Mouse (Mus musculus) heart, postnatal 25 days (tissue): ENCODE data around the gene Hspa1l. TPM values are rescaled to one million over a fixed set of nuclear protein-coding genes. Genes with fewer than 3 reads are reported as not detected.
A peak's percentile ranks its signal among the peaks of the same experiment; 100 is the strongest.
"Not testable (repeated sequence)": the region's sequence is repeated elsewhere in the genome, so short reads cannot be mapped to it uniquely, and the experiment has no call there.

ENCODE experiments used
- DNase-seq: peaks from one replicate; pipeline ENCODE4 v3.0.0; 2022; ENCODE audit warnings: low spot score
- intact Hi-C: fragments of 180-260 bp; cut with DNase I; formaldehyde crosslinking; loops from one replicate; pipeline ENCODE4 v1.15.1; 2025
- total RNA-seq, 2 experiments: library from RNA; stranded (reverse); gene quantifications; 2 replicates each; pipeline ENCODE4 v1.2.3; 2021

Gene Hspa1l
- total RNA-seq, result 1 to 10 TPM; 6.9 to 8.1 TPM

DNA sequence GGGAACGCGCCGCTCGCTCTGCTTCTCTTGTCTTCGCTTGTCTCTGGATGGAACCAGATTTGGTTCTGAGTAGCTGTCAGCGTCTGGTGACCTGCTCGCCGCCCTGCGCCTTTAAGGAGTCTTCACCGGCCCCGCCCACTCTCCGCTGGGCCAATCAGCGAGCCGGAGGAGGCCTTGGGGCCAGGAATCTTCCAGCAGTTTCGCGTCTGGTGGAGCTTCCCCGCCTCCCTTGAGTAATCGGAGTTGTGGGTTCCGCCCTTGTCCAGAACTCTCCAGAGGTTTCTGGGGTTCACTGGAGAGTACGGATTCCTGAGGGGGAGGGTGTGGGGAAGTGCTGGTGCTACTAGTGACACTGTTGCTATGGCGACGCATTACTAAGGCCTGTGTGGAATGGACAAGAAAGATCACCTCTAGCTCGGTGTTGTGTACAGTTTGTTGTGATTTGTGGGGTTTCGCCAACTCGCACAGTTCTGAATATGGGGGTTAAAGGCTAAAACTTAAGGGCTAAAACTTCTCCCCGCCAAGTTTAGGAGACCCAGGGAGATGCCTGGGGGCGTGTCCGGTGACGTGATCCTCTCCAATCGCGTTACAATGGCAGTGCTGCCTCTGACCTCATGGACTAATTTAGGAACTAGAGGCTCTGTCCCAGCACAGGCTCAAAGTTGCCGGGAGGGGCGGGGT lies at the start of gene Hspa1l, which contains the start of gene Hspa1a:
Gene Hspa1l (plus strand): TSS at position 635 of the 681 bp plus-strand sequence.
Gene Hspa1a (minus strand): TSS at position 88 of the 681 bp plus-strand sequence.
- intact Hi-C loops, result not testable (repeated sequence)
- peak; percentile 83 for DNase-seq

DNA sequence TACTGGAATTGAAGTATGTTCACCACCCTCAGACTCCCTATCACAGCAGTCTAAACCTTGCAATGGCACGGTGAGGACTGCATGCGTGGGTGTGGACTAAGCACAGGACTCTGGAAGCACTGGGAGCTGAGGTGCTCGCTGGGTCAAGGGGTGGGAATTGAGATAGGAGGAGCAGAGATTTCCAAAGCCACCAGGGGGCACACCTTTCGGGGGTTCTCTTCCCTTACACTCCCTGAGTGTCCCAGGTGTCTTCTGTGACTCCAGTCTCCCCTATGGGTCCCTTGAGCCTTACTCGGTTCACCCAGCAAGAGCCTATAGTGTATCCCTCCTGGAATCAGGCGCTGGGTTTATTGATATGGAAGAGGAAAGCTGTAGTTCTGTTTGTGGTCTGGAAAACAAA lies 49.6 kb upstream of the Hspa1l start:
- no peak for DNase-seq
- intact Hi-C loops, result no loop called here

DNA sequence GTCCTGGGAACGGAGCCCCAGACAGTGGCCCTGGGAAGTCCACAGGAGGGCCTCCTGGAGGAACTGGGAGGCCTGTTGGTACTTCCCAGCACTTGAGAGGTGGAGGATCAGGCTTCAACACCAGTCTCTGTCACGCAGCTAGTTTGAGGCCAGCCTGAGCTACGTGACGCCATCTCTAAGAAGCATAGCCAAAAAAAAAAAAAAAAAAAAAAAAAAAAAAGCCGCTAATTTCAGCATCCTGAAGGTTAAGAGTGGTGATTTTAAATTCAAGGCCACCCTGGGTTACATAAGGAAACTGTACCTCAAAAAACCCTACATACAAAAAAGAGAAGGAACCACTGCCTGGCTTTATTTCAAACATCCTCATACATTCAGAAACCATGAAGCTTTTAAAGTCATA lies 48.2 kb upstream of the Hspa1l start:
- DNase-seq, result no peak
- intact Hi-C loops, result no loop called here

DNA sequence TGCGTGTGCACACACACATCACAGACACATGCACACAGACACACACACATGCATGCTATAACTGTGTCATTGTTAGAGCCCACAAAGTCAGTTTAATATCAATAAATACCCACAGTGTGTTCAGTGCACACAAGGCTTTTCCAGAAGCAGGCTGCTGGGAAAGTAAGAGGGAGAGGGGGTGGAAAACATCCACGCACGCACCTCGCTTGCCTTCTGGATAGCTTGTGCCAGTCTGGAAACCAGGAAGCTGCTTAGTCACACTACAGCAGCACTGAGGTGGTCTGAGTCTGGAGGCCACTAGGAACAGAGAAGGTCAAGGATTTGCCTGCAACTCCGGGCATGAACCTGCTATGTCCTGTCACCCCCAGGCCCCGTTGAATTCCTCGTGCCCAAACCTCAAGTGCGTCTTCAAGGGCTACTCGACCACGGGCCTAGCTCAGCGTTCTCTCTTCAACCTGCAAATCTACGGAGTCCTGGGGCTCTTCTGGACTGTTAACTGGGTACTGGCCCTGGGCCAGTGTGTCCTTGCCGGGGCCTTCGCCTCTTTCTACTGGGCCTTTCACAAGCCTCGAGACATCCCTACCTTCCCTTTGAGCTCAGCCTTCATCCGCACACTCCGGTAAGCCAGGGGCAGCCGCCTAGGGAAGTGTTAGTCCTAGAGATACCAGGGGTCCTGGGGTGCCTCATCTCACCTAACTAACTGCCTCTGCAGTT lies 45.0 kb upstream of the Hspa1l start:
- DNase-seq, result no peak
- intact Hi-C loops, result no loop called here

DNA sequence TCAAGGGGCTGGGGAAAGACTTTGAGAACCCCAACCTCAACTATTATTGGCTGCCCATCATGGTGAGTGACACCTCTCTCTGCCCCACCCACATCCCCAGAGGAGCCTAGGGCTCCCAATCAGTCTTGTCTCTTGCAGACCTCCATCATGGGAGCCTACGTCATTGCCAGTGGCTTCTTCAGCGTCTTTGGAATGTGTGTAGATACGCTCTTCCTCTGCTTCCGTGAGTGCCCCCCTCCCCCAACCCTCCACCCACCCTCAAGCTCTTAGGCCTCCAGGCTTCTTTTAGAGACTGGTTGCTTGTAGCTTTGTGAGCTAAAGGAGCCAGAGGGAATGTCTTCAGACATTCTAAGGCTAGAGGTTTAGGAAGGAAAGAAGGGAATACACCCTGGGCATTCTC lies 43.7 kb upstream of the Hspa1l start:
- no peak for DNase-seq

DNA sequence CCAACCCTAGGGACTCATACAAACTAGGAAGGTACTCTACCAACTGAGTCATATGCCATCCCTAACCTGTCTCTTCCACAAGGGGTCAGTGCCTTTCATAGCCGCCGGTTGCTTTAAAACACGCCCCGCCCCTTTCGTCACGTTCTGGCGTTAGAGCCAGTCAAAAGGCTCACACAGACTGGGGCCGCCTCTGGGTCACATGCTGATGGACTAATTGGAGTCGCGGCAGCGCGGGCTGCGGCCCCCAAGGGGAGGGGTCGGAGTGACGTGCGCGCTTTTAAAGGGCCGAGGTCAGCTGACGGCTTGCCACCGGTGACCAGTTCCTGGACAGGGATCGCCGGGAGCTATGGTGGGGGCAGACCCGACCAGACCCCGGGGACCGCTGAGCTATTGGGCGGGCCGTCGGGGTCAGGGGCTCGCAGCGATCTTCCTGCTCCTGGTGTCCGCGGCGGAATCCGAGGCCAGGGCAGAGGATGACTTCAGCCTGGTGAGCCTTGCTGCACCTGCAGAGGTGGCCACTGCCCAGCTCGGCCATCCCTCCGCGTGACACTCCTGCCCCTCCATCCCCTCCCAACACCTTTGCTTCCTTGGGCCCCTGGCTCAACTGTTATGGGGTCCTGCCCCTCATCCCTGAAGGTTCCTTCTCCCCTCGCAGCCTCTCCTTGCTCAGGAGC lies 41.3 kb upstream of the Hspa1l start, which contains the start of gene Neu1:
Gene Neu1 (plus strand): TSS at position 193 of the 674 bp plus-strand sequence.
- intact Hi-C loops, result loop anchor here (2.0 to 10.0 kb wide), 2 partner anchors 22 to 54 kb away; partner anchors contain the start of gene Lsm2
- DNase-seq, result peak; percentile 98

More for the DNA sequence above, 43.7 kb upstream of the Hspa1l start:
- intact Hi-C loops, result no loop called here

DNA sequence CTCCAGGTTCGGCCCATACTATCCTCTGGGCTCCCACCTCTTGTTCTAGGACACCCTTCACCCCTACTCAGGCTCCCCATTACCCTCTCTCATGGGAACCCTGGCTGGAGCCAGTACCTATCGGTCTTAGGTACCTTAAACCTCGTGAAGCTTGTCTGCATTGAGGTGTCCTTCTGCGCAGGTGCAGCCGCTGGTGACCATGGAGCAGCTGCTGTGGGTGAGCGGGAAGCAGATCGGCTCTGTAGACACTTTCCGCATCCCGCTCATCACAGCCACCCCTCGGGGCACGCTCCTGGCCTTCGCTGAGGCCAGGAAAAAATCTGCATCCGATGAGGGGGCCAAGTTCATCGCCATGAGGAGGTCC lies 40.8 kb upstream of the Hspa1l start:
- intact Hi-C loops, result loop anchor here (2.0 to 10.0 kb wide), 2 partner anchors 21 to 53 kb away; partner anchors contain the start of gene Lsm2
- DNase-seq, result no peak

DNA sequence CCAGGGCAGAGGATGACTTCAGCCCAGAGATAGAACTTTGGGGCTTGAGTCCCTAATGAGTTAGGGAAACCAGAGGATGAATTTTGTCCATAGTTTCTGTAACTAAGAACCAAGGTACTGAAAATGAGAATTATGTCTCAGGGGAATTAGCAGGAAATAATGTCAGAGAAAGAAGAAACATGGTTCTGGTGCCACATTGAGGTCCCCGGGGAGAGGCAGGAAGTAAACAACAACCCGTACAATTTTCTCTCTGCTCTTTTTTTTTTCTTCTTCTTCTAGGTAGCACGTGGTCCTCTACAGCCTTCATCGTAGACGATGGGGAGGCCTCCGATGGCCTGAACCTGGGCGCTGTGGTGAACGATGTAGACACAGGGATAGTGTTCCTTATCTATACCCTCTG lies 40.2 kb upstream of the Hspa1l start:
- no peak for DNase-seq
- intact Hi-C loops, result loop anchor here (10.0 kb wide), 1 partner anchor 53 kb away; the partner anchor contains the start of gene Lsm2

DNA sequence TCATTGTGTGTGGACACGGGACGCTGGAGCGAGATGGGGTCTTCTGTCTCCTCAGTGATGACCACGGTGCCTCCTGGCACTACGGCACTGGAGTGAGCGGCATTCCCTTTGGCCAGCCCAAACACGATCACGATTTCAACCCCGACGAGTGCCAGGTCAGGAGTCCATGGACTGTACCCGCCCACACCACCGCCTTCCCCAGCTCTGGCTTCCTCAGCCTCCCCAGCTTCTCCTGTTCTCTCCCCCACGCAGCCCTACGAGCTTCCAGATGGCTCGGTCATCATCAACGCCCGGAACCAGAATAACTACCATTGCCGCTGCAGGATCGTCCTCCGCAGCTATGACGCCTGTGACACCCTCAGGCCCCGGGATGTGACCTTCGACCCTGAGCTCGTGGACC lies 38.5 kb upstream of the Hspa1l start:
- DNase-seq, result no peak
- intact Hi-C loops, result loop anchor here (10.0 kb wide), 1 partner anchor 51 kb away; the partner anchor contains the start of gene Lsm2

DNA sequence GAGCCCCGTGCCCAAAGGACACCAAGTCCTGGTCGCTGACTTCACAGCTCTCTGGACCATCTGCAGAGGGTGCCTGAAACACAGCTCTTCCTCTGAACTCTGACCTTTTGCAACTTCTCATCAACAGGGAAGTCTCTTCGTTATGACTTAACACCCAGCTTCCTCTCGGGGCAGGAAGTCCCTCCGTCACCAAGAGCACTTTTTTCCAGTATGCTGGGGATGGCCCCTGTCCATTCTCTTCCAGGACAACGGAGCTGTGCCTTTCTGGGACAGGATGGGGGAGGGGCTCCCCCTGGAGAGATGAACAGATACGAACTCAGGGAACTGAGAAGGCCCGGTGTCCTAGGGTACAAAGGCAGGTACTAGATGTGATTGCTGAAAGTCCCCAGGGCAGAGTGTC lies 37.7 kb upstream of the Hspa1l start:
- intact Hi-C loops, result loop anchor here (10.0 kb wide), 1 partner anchor 50 kb away; the partner anchor contains the start of gene Lsm2
- DNase-seq, result no peak

DNA sequence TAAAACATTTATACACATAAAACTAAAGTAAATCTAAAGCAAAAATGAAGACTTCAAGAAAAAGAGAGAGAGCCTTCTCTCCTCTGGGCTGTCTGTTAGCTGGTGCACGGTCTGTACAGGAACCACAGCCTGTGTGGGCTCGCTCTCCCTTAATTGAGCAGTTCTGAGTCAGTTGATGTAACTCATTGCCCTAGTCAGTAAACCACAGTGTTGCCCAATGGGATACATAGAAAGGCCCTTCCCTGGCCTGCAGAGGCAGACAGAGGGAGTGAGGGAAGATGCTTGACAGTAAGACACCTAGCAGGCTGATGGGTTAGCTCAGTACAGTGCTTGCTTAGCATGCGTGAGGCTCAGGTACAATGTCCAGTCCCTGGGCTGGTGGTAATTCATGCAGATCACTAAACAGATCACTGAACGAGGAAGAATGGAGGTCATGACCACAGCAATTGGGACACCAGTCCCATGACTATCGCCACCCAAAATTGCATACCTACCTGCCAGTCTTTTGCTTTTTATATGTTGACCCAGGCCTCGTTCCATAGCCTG lies 34.5 kb upstream of the Hspa1l start:
- no peak for DNase-seq
- intact Hi-C loops, result loop anchor here (10.0 kb wide), 1 partner anchor 47 kb away; the partner anchor contains the start of gene Lsm2

DNA sequence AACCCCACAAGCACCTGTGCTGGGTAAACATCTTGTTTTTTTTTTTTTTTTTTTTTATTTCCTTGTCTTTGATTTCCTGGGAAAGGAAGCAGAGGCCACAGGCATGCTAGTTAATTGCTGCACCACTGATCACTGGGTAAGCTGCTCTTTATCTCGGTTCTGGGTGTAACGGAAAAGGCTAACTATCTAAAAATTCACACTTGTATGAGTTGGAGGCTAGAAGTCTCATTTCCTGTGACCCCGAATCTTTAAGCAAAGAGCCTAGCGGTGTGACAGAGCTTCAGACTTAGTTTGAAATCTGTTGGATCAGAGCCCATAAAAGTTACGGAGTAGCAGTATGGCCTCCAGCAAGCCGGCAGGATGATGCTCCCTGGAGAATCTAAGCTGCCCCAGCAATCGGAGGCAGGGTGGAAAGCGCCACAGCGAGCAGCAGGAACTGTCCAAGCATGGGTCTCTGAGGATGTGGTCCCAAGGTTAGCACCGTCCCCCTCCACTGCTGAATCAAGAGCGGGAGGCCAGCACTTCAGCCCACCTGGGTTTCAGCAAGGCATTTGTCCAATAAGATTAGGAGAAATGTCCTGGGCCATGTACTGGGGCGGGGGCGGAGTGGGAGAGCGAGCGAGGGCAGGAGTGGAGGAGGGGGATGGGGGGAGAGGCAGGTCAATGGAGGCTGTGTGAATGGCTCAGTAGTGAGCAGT lies 31.0 kb upstream of the Hspa1l start:
- intact Hi-C loops, result no loop called here
- no peak for DNase-seq

DNA sequence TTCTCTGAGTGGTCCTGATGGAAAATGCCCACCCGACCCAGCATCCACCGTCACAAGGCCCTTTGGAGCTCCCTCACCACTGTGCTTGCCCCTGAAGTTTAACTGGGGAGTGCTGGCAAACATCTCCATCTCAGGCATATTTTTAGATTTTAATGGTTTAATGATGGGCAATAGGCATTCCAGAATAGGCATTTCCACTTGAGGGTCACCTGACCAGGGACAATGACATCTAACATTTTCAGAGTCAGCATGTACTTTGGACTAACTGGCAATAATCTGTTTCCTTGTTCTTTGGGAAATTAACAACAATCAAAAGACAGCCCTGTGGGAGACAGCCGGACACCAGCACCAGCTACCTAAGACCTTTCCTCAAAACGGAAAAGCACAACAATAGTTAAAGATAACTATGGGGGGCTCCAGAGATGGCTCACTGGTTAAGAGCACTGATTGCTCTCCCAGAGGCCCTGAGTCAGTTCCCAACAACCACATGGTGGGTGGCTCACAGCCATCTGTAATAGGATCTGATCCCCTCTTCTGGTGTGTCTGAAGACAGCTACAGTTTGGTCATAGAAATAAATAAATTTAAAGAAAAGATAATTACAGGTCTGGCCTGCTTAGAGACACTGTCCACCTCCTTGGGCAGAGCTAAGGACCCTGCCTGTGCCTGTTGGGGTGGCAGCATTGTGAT lies 29.2 kb upstream of the Hspa1l start:
- intact Hi-C loops, result no loop called here
- DNase-seq, result no peak

DNA sequence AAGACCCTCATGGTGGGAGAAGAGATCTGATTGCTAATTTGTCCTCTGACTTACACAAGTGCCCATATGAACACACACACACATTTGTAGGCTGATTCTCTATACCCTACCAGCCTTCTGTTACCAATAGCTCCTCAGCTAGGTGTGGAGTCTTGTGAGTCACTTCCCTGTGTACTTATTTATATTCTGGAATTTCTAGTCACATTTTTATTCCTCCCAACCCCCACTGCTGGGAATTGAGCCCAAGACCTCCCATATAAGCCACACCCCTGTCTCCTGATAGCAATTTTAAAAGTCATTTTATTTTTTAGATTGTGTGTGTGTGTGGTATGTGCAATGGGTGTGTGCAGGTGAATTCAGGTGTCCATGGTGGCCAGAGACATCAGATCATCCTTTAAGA lies 28.1 kb upstream of the Hspa1l start:
- intact Hi-C loops, result no loop called here
- no peak for DNase-seq

DNA sequence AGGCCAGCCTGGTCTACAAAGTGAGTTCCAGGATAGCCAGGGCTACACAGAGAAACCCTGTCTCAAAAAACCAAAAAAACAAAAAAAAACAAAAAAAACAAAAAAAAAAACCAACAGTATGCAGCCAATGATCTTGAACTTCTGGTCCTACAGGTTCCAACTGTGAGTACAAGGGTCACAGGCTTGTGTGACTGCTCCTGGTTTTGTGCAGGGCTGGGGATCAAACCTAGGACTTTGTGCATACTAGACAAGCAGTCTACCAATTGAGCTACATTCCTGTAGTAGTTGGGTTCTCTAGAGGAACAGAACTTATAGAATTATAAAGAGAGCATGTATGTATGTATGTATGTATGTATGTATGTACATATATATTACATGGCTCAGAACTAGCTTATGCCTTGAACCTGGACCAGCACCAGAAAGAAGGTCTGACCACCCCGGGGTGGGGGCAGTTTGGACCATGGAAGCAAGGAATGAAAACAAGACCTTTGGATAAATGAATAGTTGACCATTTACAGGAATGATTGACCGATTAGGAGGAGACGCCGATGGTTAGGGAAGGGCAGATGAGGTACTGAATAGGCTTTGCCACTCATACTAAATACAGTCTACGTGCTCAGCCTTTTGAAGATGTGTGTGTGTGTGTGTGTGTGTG lies 25.9 kb upstream of the Hspa1l start:
- intact Hi-C loops, result loop anchor here (1.0 kb wide), 1 partner anchor 90 kb away; no protein-coding TSS in a partner anchor
- no peak for DNase-seq

DNA sequence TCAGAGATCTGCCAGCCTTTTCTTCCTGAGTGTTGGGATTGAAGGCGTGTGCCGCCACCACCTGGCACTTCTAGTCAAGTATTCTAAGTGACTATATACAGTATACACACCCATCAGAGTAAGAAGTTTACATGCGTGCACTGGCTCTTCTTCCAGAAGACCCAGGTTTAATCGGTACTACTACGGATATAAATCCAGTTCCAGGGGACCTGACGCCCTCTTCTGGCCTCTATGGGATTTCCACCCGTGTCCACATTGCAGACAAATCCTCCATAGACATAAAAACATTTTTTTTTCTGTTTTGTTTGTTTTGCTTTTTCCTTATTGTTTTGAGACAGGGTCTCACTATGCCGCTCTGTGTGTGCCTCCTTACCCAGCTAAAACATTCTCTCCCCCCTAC lies 24.9 kb upstream of the Hspa1l start:
- DNase-seq, result no peak
- intact Hi-C loops, result no loop called here

DNA sequence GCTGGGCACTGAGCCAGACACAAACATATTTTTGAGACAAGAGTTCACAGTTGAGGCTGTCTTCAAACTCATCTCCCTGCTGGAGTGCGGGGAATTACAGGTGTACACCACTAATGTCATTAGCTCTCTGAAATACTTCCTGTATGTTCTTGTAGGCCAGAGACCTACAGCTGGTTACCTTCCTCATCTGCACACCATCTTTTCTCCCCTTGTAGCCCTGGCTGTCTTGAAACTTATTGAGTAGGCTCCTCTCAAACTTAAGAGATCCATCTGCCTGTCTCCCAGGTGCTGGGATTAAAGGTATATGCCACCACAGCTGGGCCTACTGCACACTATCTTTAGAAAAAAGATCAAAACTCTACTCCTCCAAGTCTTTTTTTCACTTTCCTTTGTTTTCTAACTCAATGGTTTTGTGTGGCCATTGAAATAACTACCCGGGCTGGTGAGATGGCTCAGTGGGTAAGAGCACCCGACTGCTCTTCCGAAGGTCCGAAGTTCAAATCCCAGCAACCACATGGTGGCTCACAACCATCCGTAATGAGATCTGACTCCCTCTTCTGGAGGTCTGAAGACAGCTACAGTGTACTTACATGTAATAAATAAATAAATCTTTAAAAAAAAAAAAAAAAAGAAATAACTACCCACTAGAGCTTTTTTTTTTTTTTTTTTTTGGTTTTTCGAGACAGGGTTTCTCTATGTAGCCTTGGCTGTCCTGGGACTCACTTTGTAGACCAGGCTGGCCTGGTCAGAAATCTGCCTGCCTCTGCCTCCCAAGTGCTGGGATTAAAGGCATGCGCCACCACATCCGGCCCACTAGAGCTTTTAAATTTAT lies 23.6 kb upstream of the Hspa1l start:
- intact Hi-C loops, DNase-seq: not testable (repeated sequence)

DNA sequence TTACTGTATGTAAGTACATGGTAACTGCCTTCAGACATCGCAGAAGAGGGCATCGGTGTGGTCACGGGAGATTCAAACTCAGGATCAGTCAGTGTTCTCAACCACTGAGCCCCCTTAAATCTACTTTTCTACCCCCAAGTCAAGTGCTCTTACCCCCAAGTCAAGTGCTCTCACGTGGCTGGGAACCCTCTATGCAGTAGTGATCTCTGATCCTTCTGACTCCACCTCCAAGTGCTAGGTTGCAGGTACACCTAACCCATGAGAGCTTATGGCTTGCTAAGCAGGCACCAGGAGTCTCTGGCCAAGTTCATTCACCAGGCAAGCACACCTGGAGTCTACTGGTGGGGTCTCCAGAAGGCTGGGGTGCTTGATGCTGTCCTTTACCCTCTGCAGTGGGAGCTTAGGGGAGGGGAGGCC lies 22.9 kb upstream of the Hspa1l start:
- DNase-seq, result no peak
- intact Hi-C loops, result no loop called here
